Mouse (Mus musculus): ENCODE data around the gene Coro6. TPM values are rescaled to one million over a fixed set of nuclear protein-coding genes. Genes with fewer than 3 reads are reported as not detected.

Coro6 gene
- polyA plus RNA-seq, 1 experiment from 2014 or later = 0.31 TPM

- Histone ChIP-seq H3K4me3 (no peak overlapping the region), H3K27me3 (no peaks in the 10 kb centered on the region), H3K9ac (no peak overlapping the region), H3K9me3 (no peaks in the 10 kb centered on the region), H3K4me1 (replicated peaks) (peaks cover 17% of the 10 kb centered on the region), H3K36me3 (peaks cover 56% of the 10 kb centered on the region), H3K4me2 (no peak overlapping the region), H3K27ac (replicated peaks) (no peak overlapping the region)
- 77% methylated on average over 4 of the region's 4 CpGs for WGBS
- ATAC-seq (ENCODE audit: low read depth) = no peak
These were observed 45.2 kb downstream of the Coro6 start for GRCm38 (mm10) chr11:77507426-77507825.

GRCm38 (mm10) chr11:77508068-77509021 lies 46.1 kb downstream of the Coro6 start:
- H3K9ac ChIP-seq = peak overlapping the region; percentile 67
- peak; percentile 21 for ATAC-seq (ENCODE audit: low read depth)
- H3K4me1 ChIP-seq (replicated peaks) = peaks cover 18% of the 10 kb centered on the region
- H3K9me3 ChIP-seq = no peaks in the 10 kb centered on the region
- H3K27ac ChIP-seq (replicated peaks) = no peak overlapping the region
- 20% methylated on average over 49 of the region's 49 CpGs for WGBS
- H3K4me2 ChIP-seq = peak overlapping the region; percentile 63
- peak overlapping the region; percentile 30 for H3K4me3 ChIP-seq
- H3K27me3 ChIP-seq = no peaks in the 10 kb centered on the region
- H3K36me3 ChIP-seq = peaks cover 47% of the 10 kb centered on the region

- Histone ChIP-seq H3K4me2 (no peak overlapping the region), H3K4me1 (replicated peaks) (peaks cover 48% of the 10 kb centered on the region), H3K4me3 (no peak overlapping the region), H3K27ac (replicated peaks) (no peak overlapping the region), H3K9me3 (no peaks in the 10 kb centered on the region), H3K27me3 (peaks cover 30% of the 10 kb centered on the region), H3K36me3 (peaks cover 17% of the 10 kb centered on the region), H3K9ac (no peak overlapping the region)
- WGBS = 90% methylated on average over 5 of the region's 5 CpGs
- ATAC-seq (ENCODE audit: low read depth) = no peak
These were observed 49.1 kb downstream of the Coro6 start for GRCm38 (mm10) chr11:77511336-77511735.

- peak overlapping the region; percentile 90 for H3K4me2 ChIP-seq
- under 1% methylated on average over 67 of the region's 84 CpGs for WGBS
- peak overlapping the region; percentile 72 for H3K9ac ChIP-seq
- peak overlapping the region; percentile 64 for H3K4me3 ChIP-seq
- no peak overlapping the region; the same call in 1 of the 2 replicates for H3K27ac ChIP-seq (replicated peaks)
- peaks cover 56% of the 10 kb centered on the region for H3K4me1 ChIP-seq (replicated peaks)
- peak; percentile 64 for ATAC-seq (ENCODE audit: low read depth)
- H3K36me3 ChIP-seq = 0 out of 2 replicates have a peak, but pooled peaks cover 3% of the 10 kb centered on the region
- peaks cover 42% of the 10 kb centered on the region for H3K27me3 ChIP-seq
- no peaks in the 10 kb centered on the region for H3K9me3 ChIP-seq
These were observed 50.9 kb downstream of the Coro6 start for GRCm38 (mm10) chr11:77512891-77513810.

- H3K9ac ChIP-seq = peak overlapping the region; percentile 43; the same call in 1 of the 2 replicates
- WGBS = 5% methylated on average over 10 of the region's 10 CpGs
- no peak overlapping the region; the same call in 1 of the 2 replicates for H3K27ac ChIP-seq (replicated peaks)
- H3K36me3 ChIP-seq = no peaks in the 10 kb centered on the region
- H3K4me2 ChIP-seq = peak overlapping the region; percentile 90
- H3K4me3 ChIP-seq = peak overlapping the region; percentile 64
- H3K27me3 ChIP-seq = peaks cover 42% of the 10 kb centered on the region
- H3K9me3 ChIP-seq = no peaks in the 10 kb centered on the region
- peaks cover 55% of the 10 kb centered on the region for H3K4me1 ChIP-seq (replicated peaks)
- 0 out of 2 replicates have a peak, but pooled peaks have one; percentile 12 for ATAC-seq (ENCODE audit: low read depth)
These were observed 51.6 kb downstream of the Coro6 start for GRCm38 (mm10) chr11:77513811-77514170.

GRCm38 (mm10) chr11:77514281-77514831 lies 52.1 kb downstream of the Coro6 start:
- ATAC-seq (ENCODE audit: low read depth) = no peak
- peaks cover 55% of the 10 kb centered on the region for H3K4me1 ChIP-seq (replicated peaks)
- H3K9ac ChIP-seq = peak overlapping the region; percentile 66
- H3K4me3 ChIP-seq = peak overlapping the region; percentile 64
- 0 out of 2 replicates have a peak overlapping the region, but pooled peaks have one; percentile 18 for H3K27ac ChIP-seq (replicated peaks)
- H3K9me3 ChIP-seq = no peaks in the 10 kb centered on the region
- H3K4me2 ChIP-seq = peak overlapping the region; percentile 90
- no peaks in the 10 kb centered on the region for H3K36me3 ChIP-seq
- WGBS = 8% methylated on average over 19 of the region's 19 CpGs
- peaks cover 42% of the 10 kb centered on the region for H3K27me3 ChIP-seq

- 0 out of 2 replicates have a peak within 1 kb of the TSS, but pooled peaks have one; percentile 18 for H3K27ac ChIP-seq (replicated peaks)
- peak within 1 kb of the TSS; percentile 64 for H3K4me3 ChIP-seq
- under 1% methylated on average over 72 of the region's 72 CpGs for WGBS
- peak within 1 kb of the TSS; percentile 90 for H3K4me2 ChIP-seq
- H3K27me3 ChIP-seq = peaks cover 42% of the 10 kb centered on the region
- no peaks in the 10 kb centered on the region for H3K9me3 ChIP-seq
- peak within 1 kb of the TSS; percentile 66 for H3K9ac ChIP-seq
- no peaks in the 10 kb centered on the region for H3K36me3 ChIP-seq
- ATAC-seq (ENCODE audit: low read depth) = peak; percentile 48
- peaks cover 56% of the 10 kb centered on the region for H3K4me1 ChIP-seq (replicated peaks)
These were observed 52.8 kb downstream of the Coro6 start, which contains the start of gene Abhd15 for GRCm38 (mm10) chr11:77514832-77515636. TSS of gene Abhd15 (plus strand) at chr11:77515121.

- H3K27me3 ChIP-seq = peaks cover 42% of the 10 kb centered on the region
- H3K27ac ChIP-seq (replicated peaks) = no peak within 1 kb of the TSS
- H3K4me2 ChIP-seq = peak within 1 kb of the TSS; percentile 90
- no peaks in the 10 kb centered on the region for H3K9me3 ChIP-seq
- ATAC-seq (ENCODE audit: low read depth) = no peak
- H3K4me3 ChIP-seq = peak within 1 kb of the TSS; percentile 48
- H3K36me3 ChIP-seq = no peaks in the 10 kb centered on the region
- H3K4me1 ChIP-seq (replicated peaks) = peaks cover 64% of the 10 kb centered on the region
- 6% methylated on average over 39 of the region's 39 CpGs for WGBS
- H3K9ac ChIP-seq = peak within 1 kb of the TSS; percentile 66
These were observed 53.7 kb downstream of the Coro6 start, which contains the start of gene Trp53i13 for GRCm38 (mm10) chr11:77515637-77516552. TSS of gene Trp53i13 (minus strand) at chr11:77515980.

- 41% methylated on average over 5 of the region's 5 CpGs for WGBS
- H3K9ac ChIP-seq = no peak overlapping the region
These were observed 54.6 kb downstream of the Coro6 start for GRCm38 (mm10) chr11:77516553-77517425.

More at GRCm38 (mm10) chr11:77516553-77517425, 54.6 kb downstream of the Coro6 start:
- Histone ChIP-seq H3K4me2 (no peak overlapping the region; the same call in 1 of the 2 replicates), H3K4me1 (replicated peaks) (peaks cover 62% of the 10 kb centered on the region), H3K27ac (replicated peaks) (no peak overlapping the region), H3K9me3 (no peaks in the 10 kb centered on the region), H3K27me3 (peaks cover 42% of the 10 kb centered on the region), H3K36me3 (no peaks in the 10 kb centered on the region), H3K4me3 (no peak overlapping the region)
- no peak for ATAC-seq (ENCODE audit: low read depth)
